Mouse (Mus musculus): ENCODE measurements around the gene Disp3.

GRCm38 (mm10) chr4:148192707-148193245, 95.0 kb downstream of the Disp3 start:
- TF ChIP-seq CTCF (conservative IDR thresholded peaks at IDR 0.05; ENCODE audit: low read length) (no peak), NANOG (IDR thresholded peaks at IDR 0.05; ENCODE audit: borderline replicate concordance, low read length) (no peak)
